Mouse (Mus musculus) gastrocnemius, postnatal 4 days (tissue): ENCODE measurements around the gene Cdk5r1. TPM values are rescaled to one million over a fixed set of nuclear protein-coding genes. Genes with fewer than 3 reads are reported as not detected.
A peak's percentile ranks its signal among the peaks of the same experiment; 100 is the strongest.

ENCODE experiments used
- DNase-seq, 2 experiments: peaks; one replicate each; pipeline ENCODE4 v3.0.0; 2021 to 2022; ENCODE audit warnings: low spot score in 2 of 2, mixed read lengths in 2 of 2
- total RNA-seq, 2 experiments: library from RNA; stranded (reverse); gene quantifications; 2 replicates each; pipeline ENCODE4 v1.2.3; 2021

Cdk5r1 gene
- total RNA-seq, 2 experiments from 2014 or later = 11.7 to 13.1 TPM

DNA sequence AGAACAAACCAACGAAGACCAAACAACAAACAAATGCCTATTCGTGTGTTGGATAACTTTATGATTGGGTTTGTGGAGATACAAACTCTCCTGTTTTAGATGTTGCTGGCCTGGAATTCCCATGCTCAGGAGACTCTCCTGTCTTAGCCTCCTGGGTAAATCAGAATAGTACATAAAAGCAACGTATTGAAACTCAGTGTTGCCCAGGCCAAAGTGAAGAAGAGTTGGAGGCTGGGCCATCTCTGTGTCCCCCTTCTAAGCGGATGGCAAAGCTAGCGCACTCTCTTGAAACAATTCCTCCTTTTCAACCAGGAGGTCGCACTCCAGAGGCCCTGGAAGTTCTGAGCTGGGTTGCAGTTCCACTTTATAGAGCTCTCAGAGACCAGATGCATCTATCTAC lies 26.5 kb downstream of the Cdk5r1 start:
- no peak for DNase-seq

DNA sequence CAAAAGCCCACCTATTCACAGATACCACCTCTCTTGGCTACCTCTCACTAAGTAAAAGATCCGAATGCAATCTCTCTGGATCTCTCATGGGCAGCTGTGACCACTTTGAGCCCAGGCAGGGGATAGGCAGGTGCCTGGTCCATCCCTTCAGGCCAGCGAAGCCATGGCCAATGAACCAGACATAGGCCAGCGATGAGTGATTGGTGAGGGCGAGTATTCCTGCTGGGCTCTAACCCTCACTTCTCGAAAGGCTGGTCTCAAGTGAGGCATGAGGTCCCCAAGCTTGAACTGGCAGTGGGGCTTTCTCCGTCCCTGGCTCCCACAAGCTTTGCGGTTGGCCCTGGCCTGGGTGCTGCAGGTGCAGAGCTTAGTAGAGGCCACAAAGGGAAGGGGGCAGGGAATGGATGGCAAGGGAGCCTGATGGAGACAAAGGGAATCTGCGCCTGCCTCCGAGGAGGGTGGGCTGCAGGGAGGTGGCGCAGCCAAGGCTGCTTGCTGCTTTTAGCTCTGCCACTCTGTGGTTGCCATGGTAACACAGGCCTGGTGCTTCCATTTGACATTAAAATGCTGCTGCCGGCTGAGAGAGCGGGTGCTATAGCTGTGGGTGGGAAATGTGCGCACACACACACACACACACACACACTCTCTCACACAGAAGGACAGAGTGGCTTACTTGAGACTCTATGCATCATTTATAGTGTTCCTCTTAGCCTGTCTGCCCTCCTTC lies 27.1 kb downstream of the Cdk5r1 start:
- DNase-seq = no peak

DNA sequence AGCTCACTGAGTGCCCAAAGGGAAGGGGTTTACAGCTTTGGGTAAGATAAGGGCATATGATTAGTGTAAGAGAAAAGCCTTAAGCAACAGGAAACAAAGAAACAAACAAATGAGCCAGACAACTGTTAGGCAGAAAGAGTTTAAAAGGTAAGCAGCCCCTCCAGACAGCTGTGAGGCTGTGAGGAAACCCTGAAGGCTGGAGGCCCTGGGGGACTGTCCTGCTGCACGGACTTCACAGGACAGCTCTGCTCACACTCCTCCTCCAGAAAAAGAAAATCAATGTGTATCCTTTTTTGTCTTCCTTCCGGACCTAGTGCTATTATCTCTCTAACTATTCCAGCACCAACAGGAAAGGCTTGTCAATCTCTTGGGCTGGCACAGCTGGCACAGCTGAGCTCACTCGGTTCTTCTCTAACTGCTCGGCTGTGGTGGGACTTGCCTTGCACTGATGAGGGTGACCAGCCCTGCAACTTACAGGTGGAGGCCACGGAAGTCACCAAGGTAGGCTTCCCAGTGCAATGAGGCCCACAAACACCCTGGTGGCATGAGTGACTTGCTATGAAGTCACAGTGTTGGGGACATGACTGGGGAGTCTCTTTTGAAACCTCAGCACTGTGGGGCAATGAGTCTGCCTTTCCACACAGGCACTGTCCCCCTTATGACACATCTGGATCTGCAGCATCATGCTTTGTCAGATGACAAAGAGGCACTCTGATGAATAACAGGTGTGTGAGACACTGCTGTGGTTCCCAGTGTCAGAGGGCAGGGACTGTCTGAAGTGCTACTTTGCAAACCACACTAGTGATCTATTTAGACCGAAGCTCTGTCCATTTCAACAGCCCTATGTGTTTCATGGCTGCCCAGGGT lies 27.9 kb downstream of the Cdk5r1 start:
- no peak for DNase-seq

DNA sequence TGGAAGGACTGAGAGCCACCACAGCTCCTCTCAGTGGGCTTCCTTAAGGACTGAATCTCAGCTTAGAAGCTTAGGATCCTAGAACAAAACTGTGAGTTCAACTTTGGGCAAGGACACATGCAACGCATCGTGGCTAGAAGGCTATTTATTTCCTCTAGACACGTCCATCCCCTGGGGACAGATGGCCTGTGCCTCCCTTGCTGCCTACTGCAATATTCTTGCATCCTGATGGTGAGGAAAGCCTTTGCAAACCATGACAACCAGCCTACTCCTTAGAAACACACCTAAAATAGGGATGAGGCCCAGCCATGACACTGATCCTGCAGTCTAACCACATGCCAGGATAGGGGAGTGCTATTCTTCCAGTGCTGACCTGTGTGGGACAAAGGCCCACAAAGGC lies 28.8 kb downstream of the Cdk5r1 start:
- no peak for DNase-seq

DNA sequence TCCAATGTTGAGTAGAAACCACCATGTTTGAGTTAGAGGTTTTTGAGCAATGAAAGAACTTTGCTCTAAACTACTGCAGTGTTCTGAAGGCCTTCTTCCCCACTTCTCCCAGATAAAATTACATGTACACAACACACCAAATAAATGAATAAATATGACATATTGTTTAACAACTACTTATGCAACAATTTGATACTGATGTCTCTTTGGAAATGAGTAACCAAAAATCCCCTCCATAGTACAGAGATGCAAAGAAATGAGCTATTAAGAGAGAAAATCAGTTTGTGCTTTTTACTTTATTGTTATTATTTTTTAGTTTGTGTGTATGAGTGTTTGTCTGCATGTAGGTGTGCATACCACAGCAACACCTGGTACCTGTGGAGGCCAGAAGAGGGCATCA lies 29.7 kb downstream of the Cdk5r1 start:
- no peak for DNase-seq

DNA sequence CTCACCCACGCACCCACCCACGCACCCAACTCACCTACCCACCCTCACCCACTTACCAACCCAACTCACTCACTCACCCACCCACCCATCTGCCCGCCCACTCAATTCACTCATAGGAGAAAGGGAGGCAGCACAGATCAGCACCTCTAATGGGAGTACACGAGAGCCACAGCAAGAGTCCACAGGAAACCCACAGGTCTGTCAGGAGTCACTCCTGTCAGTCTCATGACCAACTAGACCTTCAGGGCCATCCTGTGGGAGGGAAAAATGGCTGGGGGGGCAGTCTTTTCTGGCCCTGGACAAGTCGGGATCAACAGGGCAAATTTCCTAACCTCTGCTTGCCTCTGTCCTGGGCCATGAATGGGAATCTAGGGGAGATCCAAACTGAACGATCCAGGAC lies 31.0 kb downstream of the Cdk5r1 start:
- DNase-seq = no peak

DNA sequence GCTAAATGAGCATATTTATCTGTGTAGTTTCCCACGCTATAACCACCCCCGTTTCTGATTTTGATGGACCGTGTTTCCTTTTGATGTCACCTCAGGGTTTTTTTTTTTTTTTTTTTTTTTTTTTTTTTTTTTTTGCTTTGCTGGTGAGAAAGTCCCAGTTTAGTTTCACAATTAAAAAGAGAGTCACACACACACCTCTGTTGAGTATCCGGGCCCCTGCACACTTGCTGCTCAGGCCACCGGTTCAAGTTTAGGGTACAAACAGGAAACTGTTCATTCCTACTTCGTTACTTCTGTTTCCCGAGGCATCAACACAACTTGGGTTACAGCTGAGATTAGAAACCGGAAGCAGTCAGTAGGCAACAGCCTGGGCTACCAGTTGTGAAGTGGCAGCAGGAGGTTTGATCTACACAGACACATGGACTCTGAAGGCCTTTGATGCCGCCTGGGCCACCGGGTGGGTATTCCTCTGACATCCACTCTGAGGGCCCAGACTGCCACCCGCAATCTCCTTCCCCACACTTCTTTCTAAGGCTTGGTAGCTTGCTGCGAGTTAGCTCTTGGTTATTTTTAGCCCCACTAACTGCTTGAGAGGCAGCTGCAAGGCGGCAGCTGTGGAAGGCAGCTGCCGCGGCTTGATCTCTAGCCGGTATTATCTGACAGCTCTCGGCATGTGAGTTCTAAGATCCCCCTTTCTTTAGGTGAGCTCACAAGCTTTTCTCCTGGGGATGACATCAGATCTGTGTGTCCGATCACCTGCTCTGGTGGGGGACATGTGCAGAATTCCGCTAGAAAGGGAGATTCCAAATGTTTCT lies 31.7 kb downstream of the Cdk5r1 start:
- peak in 1 of 2 experiments; percentile 40 for DNase-seq

DNA sequence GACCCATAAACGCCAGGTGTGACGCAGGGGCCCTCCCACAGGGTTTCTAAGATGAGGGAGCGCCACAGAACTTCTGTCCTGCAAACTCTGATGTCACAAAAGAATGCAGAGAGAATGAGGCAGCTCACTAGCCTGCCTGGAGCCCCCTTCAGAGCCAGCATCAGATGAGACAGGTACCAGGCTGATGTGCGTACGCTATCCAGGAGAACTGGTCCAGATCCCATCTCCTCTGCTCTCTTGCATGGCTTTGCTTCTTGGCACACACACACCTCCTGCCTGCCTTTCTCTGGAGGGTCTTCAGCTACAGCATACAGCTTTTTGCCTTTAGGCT lies 32.3 kb downstream of the Cdk5r1 start:
- DNase-seq = no peak

DNA sequence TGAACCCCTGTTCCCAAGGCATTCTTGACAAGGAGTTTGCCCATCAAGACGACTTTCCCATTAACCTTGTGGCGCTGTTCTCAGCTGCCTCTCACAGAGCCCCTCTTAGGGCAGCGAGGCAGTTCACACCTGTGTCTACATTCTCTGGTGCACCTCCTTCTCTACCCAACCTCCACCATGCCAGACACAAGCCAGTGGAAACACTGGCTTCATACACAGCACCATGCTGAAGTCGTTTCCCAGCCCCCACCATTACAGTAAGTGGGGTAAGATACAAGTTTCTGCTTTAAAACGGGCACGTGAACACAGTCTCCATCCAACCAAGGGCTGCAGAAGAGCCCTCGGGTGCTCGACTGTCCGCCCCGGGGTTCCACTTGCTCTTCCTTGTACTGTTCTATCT lies 33.3 kb downstream of the Cdk5r1 start:
- DNase-seq = no peak

DNA sequence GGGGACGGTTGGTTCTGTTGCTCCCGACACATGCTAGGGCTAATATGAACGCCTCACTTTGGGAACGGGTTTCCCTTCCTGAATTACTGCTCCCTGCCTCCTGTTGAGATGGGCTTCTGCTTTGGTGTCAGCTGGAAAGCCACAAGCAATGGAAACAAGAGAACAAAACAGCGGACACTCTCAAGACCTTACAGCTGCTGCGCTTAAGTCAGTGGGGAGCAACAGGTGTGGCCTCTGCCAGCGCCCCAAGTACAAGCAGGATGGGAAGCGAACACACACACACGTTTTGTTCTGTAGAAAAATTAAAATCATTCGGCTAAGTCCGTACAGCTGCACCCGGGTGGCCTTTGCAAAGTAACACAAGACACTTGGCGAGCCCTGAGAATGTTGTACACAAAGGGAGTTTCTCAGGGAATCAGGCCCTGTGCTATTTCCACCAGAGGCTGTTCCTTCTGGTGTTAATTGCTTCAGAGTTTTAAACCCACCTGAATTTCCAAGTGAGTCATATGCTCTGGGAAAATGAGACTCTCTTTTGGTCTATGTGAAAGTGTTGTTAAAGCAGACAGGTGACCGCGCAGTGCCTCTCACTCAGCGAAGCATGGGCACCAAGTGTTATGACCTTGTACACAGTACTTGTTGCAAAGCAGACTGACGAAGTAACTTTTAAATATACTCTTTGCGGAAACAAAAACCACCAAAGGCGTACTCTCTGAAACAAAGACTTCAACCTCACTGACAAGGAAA lies 35.7 kb downstream of the Cdk5r1 start:
- DNase-seq = no peak

DNA sequence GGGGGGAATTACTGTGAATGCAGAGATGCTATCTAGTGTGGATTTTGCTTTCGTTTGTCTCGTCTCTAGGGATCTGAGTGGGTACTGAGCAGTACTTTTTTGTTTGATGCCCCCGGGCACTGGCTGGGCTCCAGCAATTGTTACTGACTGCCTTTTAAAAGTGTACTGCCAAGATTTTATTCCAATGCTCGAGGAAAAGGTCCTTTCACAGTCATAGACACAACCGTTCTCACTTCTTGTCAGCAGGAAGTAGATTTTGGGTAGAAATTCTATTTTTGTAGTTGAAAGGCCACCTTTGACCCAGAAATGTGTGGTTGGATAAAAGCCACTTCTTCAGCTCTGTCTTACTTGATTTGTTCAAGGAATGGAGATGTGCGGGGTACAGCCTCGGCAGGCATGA lies 37.0 kb downstream of the Cdk5r1 start:
- no peak for DNase-seq

DNA sequence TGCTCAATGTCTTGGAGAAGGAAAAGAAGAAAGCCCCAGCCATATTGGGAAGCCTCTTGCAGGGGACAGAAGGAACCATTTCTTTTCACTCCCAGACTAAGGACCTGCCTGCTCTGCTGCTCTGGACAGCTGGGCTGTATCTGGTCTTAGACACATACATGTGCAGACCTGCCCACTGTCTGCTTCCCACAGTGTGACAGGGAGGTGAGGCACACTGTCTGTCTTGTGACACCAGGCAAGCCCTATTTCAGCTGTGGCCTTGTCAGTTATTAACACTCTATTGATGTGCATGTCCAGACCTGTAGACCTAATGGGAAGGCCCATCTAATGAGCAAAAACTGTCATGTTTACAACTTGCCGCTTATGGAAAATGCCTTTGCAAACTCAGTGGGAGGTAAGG lies 38.5 kb downstream of the Cdk5r1 start:
- no peak for DNase-seq

DNA sequence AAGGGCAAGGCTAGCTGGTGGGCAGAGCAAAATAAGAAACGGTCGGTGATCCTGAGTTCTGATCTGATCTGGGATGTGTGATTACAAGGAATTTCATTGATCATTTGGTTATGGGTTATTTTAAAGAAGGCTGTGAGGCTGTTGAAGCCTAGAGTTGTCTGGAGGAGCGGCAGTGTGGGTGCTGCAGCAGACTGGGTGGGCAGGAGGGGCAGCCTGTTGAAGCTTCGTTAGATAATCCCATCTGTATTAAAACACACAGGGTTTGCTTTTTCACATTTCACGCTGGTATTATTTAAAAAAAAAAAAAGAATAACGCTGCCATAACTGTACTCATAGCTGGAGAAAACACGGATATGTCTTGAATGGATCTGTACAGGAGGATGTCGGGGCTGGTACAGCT lies 39.1 kb downstream of the Cdk5r1 start:
- no peak for DNase-seq

DNA sequence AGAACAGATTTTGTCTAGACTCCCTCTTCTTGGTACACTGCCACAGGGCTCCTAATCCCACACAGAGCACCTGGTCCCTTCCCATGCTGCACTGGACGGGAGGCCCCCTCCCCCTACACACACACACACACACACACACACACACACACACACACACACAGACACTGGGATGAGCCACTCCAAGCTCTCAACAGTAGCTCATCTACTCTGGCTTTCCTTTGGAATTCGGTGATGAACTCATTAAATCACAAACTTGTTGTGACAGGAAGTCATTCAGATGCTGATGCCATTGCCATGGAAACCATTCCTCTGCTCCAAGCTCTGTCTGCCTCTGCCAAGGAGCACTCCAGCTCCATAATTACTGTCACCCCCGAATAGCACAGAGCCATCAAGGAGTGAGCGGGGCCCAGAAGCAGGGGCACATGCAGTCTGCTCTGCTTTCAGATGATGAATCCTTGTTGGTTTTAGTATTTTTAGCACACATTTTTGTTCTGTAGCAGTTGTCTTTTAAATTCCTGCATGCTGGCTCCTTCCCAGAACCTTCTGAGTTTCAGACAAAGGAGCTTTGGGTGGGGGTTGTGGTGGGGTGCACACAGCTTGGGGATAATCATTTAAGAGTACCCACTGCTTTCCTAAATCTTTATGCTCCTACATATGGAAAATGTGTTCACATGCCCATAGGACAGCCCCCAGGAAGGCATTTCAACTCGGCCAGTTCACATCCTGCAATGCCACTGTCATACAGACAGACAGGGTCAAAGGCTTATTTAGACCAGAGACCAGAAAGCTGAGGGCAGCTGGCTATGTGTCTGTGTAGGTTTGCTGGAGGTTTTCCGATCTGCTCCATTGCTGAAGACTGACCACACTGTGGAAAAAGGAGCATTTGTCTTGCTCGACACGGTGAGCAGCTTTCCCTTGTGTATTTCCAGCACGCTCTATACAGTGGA lies 41.9 kb downstream of the Cdk5r1 start:
- DNase-seq = no peak

DNA sequence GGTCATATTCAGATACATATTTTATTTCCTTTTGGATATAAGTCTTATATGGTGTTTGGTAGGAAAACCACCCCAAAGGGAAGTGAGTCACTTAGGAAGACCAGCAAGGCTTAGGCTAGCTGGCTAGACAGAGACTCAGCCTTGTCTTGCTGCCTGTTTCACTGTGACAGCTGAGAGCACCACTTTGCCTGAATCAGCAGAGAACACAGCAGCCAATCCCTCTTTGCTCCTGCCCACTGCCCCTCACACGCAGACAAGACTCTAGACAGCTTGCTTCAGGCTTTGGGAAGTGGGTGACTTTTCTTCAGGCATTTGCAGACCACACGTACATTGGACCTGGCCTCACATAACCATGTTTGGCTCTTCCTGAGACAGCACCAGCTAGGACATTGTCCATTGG lies 44.3 kb downstream of the Cdk5r1 start:
- DNase-seq = no peak

DNA sequence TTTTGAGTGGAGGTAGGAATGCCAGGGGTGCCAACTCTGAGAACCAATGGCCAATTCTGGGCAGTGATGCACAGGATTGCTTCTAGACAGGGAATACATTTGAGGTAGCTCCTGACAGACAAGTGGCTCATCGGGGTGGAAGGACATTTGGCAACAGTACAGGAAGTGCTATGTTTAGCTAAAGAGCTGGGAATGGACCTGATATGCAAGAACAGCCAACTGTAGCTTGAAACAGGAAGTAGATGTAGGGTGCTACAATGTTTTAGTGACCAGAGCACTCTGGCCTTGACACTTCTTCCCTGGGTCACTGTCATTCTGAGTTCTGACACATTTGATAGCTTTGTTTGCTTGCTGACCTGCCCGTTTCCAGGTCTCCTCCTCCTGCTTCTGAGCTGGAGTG lies 46.0 kb downstream of the Cdk5r1 start:
- no peak for DNase-seq

DNA sequence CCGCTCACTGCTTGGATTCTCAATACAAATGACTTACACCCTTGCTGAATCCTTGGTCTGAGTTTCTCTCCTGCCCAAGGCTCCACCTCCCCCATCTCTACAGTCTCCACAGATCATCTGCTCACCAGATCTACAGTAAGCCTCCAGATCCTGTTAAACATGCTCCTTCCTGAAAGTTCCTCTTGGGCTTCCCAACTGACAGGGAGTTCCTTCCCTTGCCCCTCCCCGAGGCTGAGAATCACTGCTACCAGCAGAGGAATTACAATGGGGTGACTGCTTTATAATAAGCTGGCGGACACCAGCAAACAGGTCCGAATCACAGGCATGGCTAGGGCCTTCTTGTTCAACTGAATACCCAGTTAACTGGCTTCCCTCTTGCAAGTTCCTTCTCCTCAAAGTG lies 46.6 kb downstream of the Cdk5r1 start:
- no peak for DNase-seq

DNA sequence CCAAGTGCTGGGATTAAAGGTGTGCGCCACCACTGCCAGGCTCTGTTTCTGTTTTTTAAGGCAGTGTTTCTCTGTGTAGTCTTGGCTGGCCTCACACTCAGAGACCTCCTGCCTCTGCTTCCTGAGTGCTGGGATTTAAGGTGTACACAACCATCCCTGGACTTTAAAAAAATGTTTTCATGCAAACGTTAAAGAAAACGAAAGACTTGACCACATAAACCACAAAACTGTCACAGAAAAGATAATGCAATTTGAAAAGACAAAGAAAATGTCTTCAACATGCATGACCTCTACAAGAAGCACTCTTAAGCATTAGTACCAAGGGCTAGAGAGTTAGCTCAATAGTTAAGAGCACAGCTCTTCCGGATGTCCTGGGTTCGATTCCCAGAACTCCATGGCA lies 47.4 kb downstream of the Cdk5r1 start:
- no peak for DNase-seq

DNA sequence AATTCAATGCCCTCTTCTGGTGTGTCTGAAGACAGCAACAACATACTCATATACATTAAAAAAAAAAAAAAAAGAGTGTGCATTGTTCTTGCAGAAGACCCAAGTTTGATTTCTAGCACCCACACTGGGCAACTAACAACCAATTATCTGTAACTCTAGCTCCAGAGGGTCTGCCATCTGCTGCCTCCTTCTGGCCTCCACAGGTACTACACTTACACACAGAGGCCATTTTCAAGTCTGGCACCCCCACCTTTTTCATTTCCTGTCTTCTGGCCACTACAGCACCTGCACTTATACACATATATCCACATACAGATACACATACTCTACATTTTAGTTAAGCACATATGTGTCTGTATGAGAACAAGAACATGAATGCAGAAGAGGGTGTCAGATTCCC lies 50.9 kb downstream of the Cdk5r1 start:
- DNase-seq = no peak

DNA sequence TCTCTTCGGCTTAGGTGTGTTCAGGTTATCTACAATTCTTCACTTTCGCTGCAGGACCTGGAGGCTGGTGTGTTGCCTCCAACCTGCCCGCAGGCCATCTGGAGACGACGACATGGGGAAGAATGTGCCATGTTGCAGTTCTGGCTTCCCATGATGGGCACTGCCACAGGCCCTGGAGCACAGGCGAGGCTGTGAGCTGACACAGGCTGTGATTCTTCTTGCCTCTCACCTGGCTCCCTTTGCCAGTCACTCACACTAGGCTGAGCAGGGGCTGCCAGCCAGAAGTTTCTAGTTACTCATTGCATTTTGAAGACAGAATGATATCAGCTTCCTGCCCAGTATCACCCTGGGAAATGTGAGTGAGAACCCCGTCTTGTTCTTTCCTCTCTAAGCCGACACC lies 52.3 kb downstream of the Cdk5r1 start:
- no peak for DNase-seq
